Mouse (Mus musculus): ENCODE data around the gene Ndufb10. TPM values are rescaled to one million over a fixed set of nuclear protein-coding genes. Genes with fewer than 3 reads are reported as not detected.

Gene Ndufb10
- polyA plus RNA-seq, 2 experiments: 162 to 207 TPM

- H3K27me3 ChIP-seq (ENCODE audit: control insufficient read depth, insufficient read depth, low read length): no peaks in the 10 kb centered on the region
- no peaks in the 10 kb centered on the region for H3K9me3 ChIP-seq (ENCODE audit: control insufficient read depth, low read length)
- peak overlapping the region; percentile 77; the same call in 1 of the 2 replicates for H3K4me2 ChIP-seq (ENCODE audit: low read depth)
- no peaks in the 10 kb centered on the region; the same call in 1 of the 2 replicates for H3K36me3 ChIP-seq (replicated peaks; ENCODE audit: control insufficient read depth, insufficient read depth, low read depth)
- H3K4me1 ChIP-seq (replicated peaks; ENCODE audit: control insufficient read depth in 2 of 2, insufficient read depth in 2 of 2, low read length in 1 of 2): peaks cover 17 to 23% of the 10 kb centered on the region in 2 experiments
- 73% methylated on average over 4 of the region's 4 CpGs for WGBS (ENCODE audit: insufficient replicate concordance)
- TF ChIP-seq EP300 (IDR thresholded peaks at IDR 0.05; ENCODE audit: low read depth) (no peak), CTCF (IDR thresholded peaks at IDR 0.05; ENCODE audit: low read depth) (no peak)
- H3K4me3 ChIP-seq (ENCODE audit: insufficient read depth in 1 of 2, low read depth in 2 of 2, low read length in 2 of 2): no peak overlapping the region
- DNase-seq (ENCODE audit: low read depth in 3 of 3, low spot score in 3 of 3) (no peak), ATAC-seq (ENCODE audit: insufficient read depth) (no peak)
- no peak overlapping the region for H3K27ac ChIP-seq
- no peak overlapping the region for H3K9ac ChIP-seq (replicated peaks)
Measured at GRCm38 (mm10) chr17:24738238-24738637, 14.0 kb upstream of the Ndufb10 start.

GRCm38 (mm10) chr17:24737135-24737810 lies 13.0 kb upstream of the Ndufb10 start:
- 25% methylated on average over 8 of the region's 8 CpGs for WGBS (ENCODE audit: insufficient replicate concordance)
- Histone ChIP-seq H3K4me2 (ENCODE audit: low read depth) (peak overlapping the region; percentile 77), H3K4me3 (ENCODE audit: insufficient read depth in 1 of 2, low read depth in 2 of 2, low read length in 2 of 2) (peak overlapping the region; percentile 64 to 96), H3K27me3 (ENCODE audit: control insufficient read depth, insufficient read depth, low read length) (no peaks in the 10 kb centered on the region), H3K36me3 (replicated peaks; ENCODE audit: control insufficient read depth, insufficient read depth, low read depth) (no peaks in the 10 kb centered on the region; the same call in 1 of the 2 replicates), H3K9ac (replicated peaks) (peak overlapping the region; percentile 63), H3K9me3 (ENCODE audit: control insufficient read depth, low read length) (no peaks in the 10 kb centered on the region), H3K27ac (no peak overlapping the region; the same call in 1 of the 2 replicates), H3K4me1 (replicated peaks; ENCODE audit: control insufficient read depth in 2 of 2, insufficient read depth in 2 of 2, low read length in 1 of 2) (peaks cover 17 to 21% of the 10 kb centered on the region in 2 experiments)
- DNase-seq (ENCODE audit: low read depth in 3 of 3, low spot score in 3 of 3) (no peak), ATAC-seq (ENCODE audit: insufficient read depth) (no peak)
- peak; percentile 49 for TF ChIP-seq CTCF (IDR thresholded peaks at IDR 0.05; ENCODE audit: low read depth)
- TF ChIP-seq EP300 (IDR thresholded peaks at IDR 0.05; ENCODE audit: low read depth): no peak

GRCm38 (mm10) chr17:24736330-24737051 lies 12.2 kb upstream of the Ndufb10 start, which contains the start of gene Msrb1:
TSS of gene Msrb1 (plus strand) at chr17:24736642.
- no peak for TF ChIP-seq CTCF (IDR thresholded peaks at IDR 0.05; ENCODE audit: low read depth)
- TF ChIP-seq EP300 (IDR thresholded peaks at IDR 0.05; ENCODE audit: low read depth): no peak
- Histone ChIP-seq H3K36me3 (replicated peaks; ENCODE audit: control insufficient read depth, insufficient read depth, low read depth) (no peaks in the 10 kb centered on the region; the same call in 1 of the 2 replicates), H3K4me1 (replicated peaks; ENCODE audit: control insufficient read depth in 2 of 2, insufficient read depth in 2 of 2, low read length in 1 of 2) (peaks cover 17 to 21% of the 10 kb centered on the region in 2 experiments), H3K9me3 (ENCODE audit: control insufficient read depth, low read length) (no peaks in the 10 kb centered on the region), H3K4me2 (ENCODE audit: low read depth) (peak within 1 kb of the TSS; percentile 77), H3K27me3 (ENCODE audit: control insufficient read depth, insufficient read depth, low read length) (no peaks in the 10 kb centered on the region), H3K4me3 (ENCODE audit: insufficient read depth in 1 of 2, low read depth in 2 of 2, low read length in 2 of 2) (peak within 1 kb of the TSS; percentile 64 to 96), H3K9ac (replicated peaks) (peak within 1 kb of the TSS; percentile 75), H3K27ac (peak within 1 kb of the TSS; percentile 85)
- WGBS (ENCODE audit: insufficient replicate concordance): 1% methylated on average over 29 of the region's 29 CpGs
- ATAC-seq (ENCODE audit: insufficient read depth): peak; percentile 96
- peak; percentile 99 to 100 (median 99) for DNase-seq (ENCODE audit: low read depth in 3 of 3, low spot score in 3 of 3)

- no peak for ATAC-seq (ENCODE audit: insufficient read depth)
- no peaks in the 10 kb centered on the region for H3K9me3 ChIP-seq (ENCODE audit: control insufficient read depth, low read length)
- peak overlapping the region; percentile 77 for H3K4me2 ChIP-seq (ENCODE audit: low read depth)
- H3K4me3 ChIP-seq (ENCODE audit: insufficient read depth in 1 of 2, low read depth in 2 of 2, low read length in 2 of 2): peak overlapping the region in 1 of 2 experiments; percentile 64; a peak in 1 of 4 replicates
- DNase-seq (ENCODE audit: low read depth in 3 of 3, low spot score in 3 of 3): no peak
- H3K9ac ChIP-seq (replicated peaks): peak overlapping the region; percentile 75
- H3K4me1 ChIP-seq (replicated peaks; ENCODE audit: control insufficient read depth in 2 of 2, insufficient read depth in 2 of 2, low read length in 1 of 2): peaks cover 17 to 21% of the 10 kb centered on the region in 2 experiments
- 67% methylated on average over 7 of the region's 7 CpGs for WGBS (ENCODE audit: insufficient replicate concordance)
- H3K27ac ChIP-seq: peak overlapping the region; percentile 85
- no peaks in the 10 kb centered on the region; the same call in 1 of the 2 replicates for H3K36me3 ChIP-seq (replicated peaks; ENCODE audit: control insufficient read depth, insufficient read depth, low read depth)
- H3K27me3 ChIP-seq (ENCODE audit: control insufficient read depth, insufficient read depth, low read length): no peaks in the 10 kb centered on the region
- no peak for TF ChIP-seq EP300 (IDR thresholded peaks at IDR 0.05; ENCODE audit: low read depth)
- TF ChIP-seq CTCF (IDR thresholded peaks at IDR 0.05; ENCODE audit: low read depth): no peak
Measured at GRCm38 (mm10) chr17:24735446-24735845, 11.2 kb upstream of the Ndufb10 start.

- ATAC-seq (ENCODE audit: insufficient read depth) (no peak), DNase-seq (ENCODE audit: low read depth in 3 of 3, low spot score in 3 of 3) (no peak)
- Histone ChIP-seq H3K9ac (replicated peaks) (no peak overlapping the region), H3K27me3 (ENCODE audit: control insufficient read depth, insufficient read depth, low read length) (no peaks in the 10 kb centered on the region), H3K4me3 (ENCODE audit: insufficient read depth in 1 of 2, low read depth in 2 of 2, low read length in 2 of 2) (no peak overlapping the region), H3K27ac (no peak overlapping the region), H3K4me1 (replicated peaks; ENCODE audit: control insufficient read depth in 2 of 2, insufficient read depth in 2 of 2, low read length in 1 of 2) (peaks cover 17 to 21% of the 10 kb centered on the region in 2 experiments), H3K36me3 (replicated peaks; ENCODE audit: control insufficient read depth, insufficient read depth, low read depth) (no peaks in the 10 kb centered on the region), H3K4me2 (ENCODE audit: low read depth) (no peak overlapping the region), H3K9me3 (ENCODE audit: control insufficient read depth, low read length) (no peaks in the 10 kb centered on the region)
- TF ChIP-seq EP300 (IDR thresholded peaks at IDR 0.05; ENCODE audit: low read depth) (no peak), CTCF (IDR thresholded peaks at IDR 0.05; ENCODE audit: low read depth) (peak; percentile 32; the same call in 1 of the 2 replicates)
- 69% methylated on average over 1 of the region's 1 CpGs for WGBS (ENCODE audit: insufficient replicate concordance)
Measured at GRCm38 (mm10) chr17:24734513-24734912, 10.2 kb upstream of the Ndufb10 start.
